Mouse (Mus musculus) embryonic facial prominence, embryonic 14.5 days (tissue): ENCODE measurements around the gene Plac1. TPM values are rescaled to one million over a fixed set of nuclear protein-coding genes. Genes with fewer than 3 reads are reported as not detected.

Experiments
- ATAC-seq: fragments of 200-750 bp; cut with Nextera tagmentation; 2 replicates; pipeline ENCODE4 v1.8.0; 2017; ENCODE audit warnings: low read depth, moderate number of reproducible peaks, moderate TSS enrichment
- DNase-seq: peaks from one replicate; pipeline ENCODE4 v3.0.0-alpha.2; 2015; ENCODE audit warnings: low spot score
- H3K27ac ChIP-seq: fragments of 300-500 bp; sonication (generic); replicated peaks from 2 replicates; pipeline ENCODE4 v1.5.1; 2014; ENCODE audit warnings: low read depth, mild to moderate bottlenecking, low read length, moderate library complexity
- H3K27me3 ChIP-seq: fragments of 300-500 bp; sonication (generic); replicated peaks from 2 replicates; pipeline ENCODE4 v1.6.1; 2014; ENCODE audit warnings: low read length; ENCODE audit not compliant: control insufficient read depth, insufficient read depth
- H3K36me3 ChIP-seq: fragments of 300-500 bp; sonication (generic); 2 replicates; pipeline ENCODE4 v1.6.1; 2014; ENCODE audit warnings: low read length, mixed read lengths; ENCODE audit not compliant: control insufficient read depth, insufficient read depth
- H3K4me1 ChIP-seq: fragments of 300-500 bp; sonication (generic); 2 replicates; pipeline ENCODE4 v1.6.1; 2014; ENCODE audit warnings: antibody characterized with exemption, low read length; ENCODE audit not compliant: control insufficient read depth, insufficient read depth
- H3K4me2 ChIP-seq: fragments of 300-500 bp; sonication (generic); 2 replicates; pipeline ENCODE4 v1.6.1; 2014; ENCODE audit warnings: low read depth, mild to moderate bottlenecking, low read length, moderate library complexity, mixed read lengths
- H3K4me3 ChIP-seq: fragments of 300-500 bp; sonication (generic); 2 replicates; pipeline ENCODE4 v1.5.1; 2014; ENCODE audit warnings: low read depth, mild to moderate bottlenecking, low read length
- H3K9ac ChIP-seq: fragments of 300-500 bp; sonication (generic); 2 replicates; pipeline ENCODE4 v1.6.1; 2014; ENCODE audit warnings: low read depth, mild to moderate bottlenecking, low read length, moderate library complexity, mixed read lengths
- H3K9me3 ChIP-seq: fragments of 300-500 bp; sonication (generic); 2 replicates; pipeline ENCODE4 v1.6.1; 2016; ENCODE audit warnings: low read length; ENCODE audit not compliant: control insufficient read depth
- WGBS: fragments of 180-500 bp; shearing (Covaris S2); extraction: QIAGEN DNeasy Blood & Tissue Kit; methylation state at CpG from one replicate; pipeline ENCODE4 v1.1.7; 2014; 5-methylcytosine and 5-hydroxymethylcytosine counted together
- polyA plus RNA-seq: library from polyadenylated mRNA; unstranded; fragments of >200 nt; fragmentation: Nextera tagmentation; extraction: Ambion mirVana; gene quantifications from 2 replicates; pipeline ENCODE4 v1.2.1, GENCODE M21; 2014

Gene Plac1
- polyA plus RNA-seq, 1 experiment from 2014 or later: 13.7 TPM

DNA sequence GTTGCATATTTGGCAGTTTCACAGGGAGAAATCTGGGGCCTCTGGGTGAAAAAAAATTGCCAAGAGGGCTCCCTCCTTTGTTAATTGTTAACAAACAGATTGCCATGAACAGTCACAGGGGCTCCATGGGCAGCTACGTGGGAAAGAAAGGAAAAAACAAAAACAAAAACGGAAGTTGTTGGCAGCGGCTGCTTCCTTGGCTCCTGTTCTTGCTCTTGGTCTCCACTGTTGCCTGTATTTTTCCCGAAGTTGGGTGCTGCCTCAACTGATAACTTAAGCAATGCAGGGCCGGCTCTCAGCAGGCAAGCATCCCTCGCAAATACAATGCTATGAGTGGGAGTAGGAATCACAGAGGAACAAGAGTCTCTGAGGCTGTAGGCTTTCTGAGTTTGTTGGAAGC lies 121.3 kb downstream of the Plac1 start:
- no peak for DNase-seq
- WGBS: 59% methylated on average over 6 of the region's 6 CpGs
- no peak overlapping the region for H3K9ac ChIP-seq

DNA sequence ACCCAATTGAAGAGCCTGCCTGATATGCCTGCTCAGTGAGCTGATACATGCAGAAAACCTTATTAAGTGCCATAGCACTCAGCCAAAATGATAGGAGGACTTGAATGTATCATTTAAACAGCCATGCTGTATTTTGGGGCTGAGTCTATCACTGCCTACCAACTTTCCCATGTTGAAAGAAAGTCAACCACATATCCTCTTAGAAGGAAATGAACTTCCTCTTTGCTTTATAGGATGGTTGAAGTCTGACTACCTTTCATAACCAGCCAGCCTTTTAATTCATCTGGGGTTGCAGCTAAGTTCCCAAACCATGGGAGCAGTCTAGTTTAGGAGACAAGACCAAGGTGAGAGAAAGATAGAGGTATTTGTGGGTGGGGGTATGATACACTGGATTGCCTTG lies 121.9 kb downstream of the Plac1 start:
- Histone ChIP-seq H3K4me1 (no peaks in the 10 kb centered on the region), H3K9ac (no peak overlapping the region), H3K4me3 (no peak overlapping the region), H3K4me2 (no peak overlapping the region), H3K27me3 (no peaks in the 10 kb centered on the region), H3K36me3 (no peaks in the 10 kb centered on the region), H3K9me3 (no peaks in the 10 kb centered on the region), H3K27ac (no peak overlapping the region)
- ATAC-seq (no peak), DNase-seq (no peak)

More for the DNA sequence above, 121.3 kb downstream of the Plac1 start:
- H3K4me2 ChIP-seq: no peak overlapping the region
- H3K4me1 ChIP-seq: no peaks in the 10 kb centered on the region
- H3K36me3 ChIP-seq: no peaks in the 10 kb centered on the region
- H3K9me3 ChIP-seq: no peaks in the 10 kb centered on the region
- no peak overlapping the region for H3K4me3 ChIP-seq
- no peak overlapping the region for H3K27ac ChIP-seq
- no peak for ATAC-seq
- no peaks in the 10 kb centered on the region for H3K27me3 ChIP-seq

DNA sequence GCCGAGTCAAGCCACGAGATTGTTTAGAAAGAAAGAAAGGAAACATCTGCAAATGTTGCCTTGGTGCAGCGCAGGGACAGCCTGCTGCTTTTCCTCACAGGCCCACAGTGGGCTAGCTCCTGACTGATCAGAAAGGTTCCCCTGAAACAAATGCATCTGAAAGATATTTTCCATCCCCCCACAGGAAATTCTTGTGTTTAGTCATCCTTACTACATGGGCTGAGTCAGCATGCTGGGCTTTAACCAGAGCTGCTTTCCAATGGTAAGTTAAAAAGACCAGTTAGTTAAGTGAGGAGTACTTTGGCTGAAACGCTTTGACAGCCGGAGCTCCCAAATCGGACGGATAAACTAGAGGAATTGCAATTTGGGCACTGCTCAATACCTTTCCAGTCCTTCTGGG lies 124.9 kb downstream of the Plac1 start:
- Histone ChIP-seq H3K9ac (no peak overlapping the region), H3K9me3 (no peaks in the 10 kb centered on the region), H3K4me1 (no peaks in the 10 kb centered on the region), H3K27ac (no peak overlapping the region), H3K27me3 (no peaks in the 10 kb centered on the region), H3K4me3 (no peak overlapping the region), H3K36me3 (no peaks in the 10 kb centered on the region), H3K4me2 (no peak overlapping the region)
- 61% methylated on average over 7 of the region's 7 CpGs for WGBS
- no peak for DNase-seq
- ATAC-seq: no peak

DNA sequence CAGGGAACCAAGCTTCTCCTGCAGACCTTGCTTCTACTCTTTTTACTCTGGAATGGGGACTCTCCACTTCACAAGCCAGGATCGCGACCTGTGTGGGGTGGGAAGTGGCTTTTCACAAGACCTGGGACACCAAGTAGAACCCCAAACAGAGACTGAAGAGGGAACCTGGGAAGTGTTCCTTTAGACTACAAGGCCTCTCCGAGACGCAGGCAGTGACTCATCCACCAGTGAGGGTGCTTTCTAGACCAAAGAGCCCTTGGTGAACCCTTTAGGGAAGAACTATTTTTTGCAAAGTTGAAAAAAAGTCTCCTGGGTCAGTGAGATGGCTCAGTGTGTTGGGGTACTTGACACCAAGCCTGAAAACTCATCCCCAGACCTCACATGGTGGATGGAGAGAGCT lies 129.8 kb downstream of the Plac1 start:
- H3K36me3 ChIP-seq: no peaks in the 10 kb centered on the region
- no peaks in the 10 kb centered on the region; the same call in 1 of the 2 replicates for H3K27me3 ChIP-seq
- H3K9me3 ChIP-seq: no peaks in the 10 kb centered on the region
- H3K9ac ChIP-seq: no peak overlapping the region
- ATAC-seq: no peak
- no peak overlapping the region for H3K4me2 ChIP-seq
- 84% methylated on average over 4 of the region's 4 CpGs for WGBS
- DNase-seq: no peak
- no peaks in the 10 kb centered on the region for H3K4me1 ChIP-seq
- no peak overlapping the region for H3K27ac ChIP-seq
- no peak overlapping the region for H3K4me3 ChIP-seq

DNA sequence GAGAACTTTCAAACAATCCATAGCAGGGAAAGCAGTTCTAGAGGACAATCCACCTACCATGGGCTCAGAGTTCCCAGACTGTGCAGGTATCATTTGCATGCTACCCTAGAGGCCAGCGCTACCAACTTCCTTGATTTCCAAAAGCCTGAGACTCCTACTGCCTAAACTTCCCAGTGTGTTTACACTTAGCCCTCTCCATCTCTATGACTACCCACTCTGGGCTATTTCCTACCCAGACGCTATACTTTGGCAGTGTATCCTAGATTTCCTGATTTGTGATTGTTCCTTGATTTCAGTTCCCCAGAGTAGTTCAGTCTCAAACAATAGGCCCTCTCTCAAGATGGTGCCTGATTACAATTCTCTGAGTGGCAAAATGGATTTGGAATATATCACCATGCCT lies 132.8 kb downstream of the Plac1 start:
- no peak for ATAC-seq
- no peak overlapping the region for H3K27ac ChIP-seq
- H3K36me3 ChIP-seq: no peaks in the 10 kb centered on the region
- H3K4me1 ChIP-seq: no peaks in the 10 kb centered on the region
- DNase-seq: no peak
- WGBS: 83% methylated on average over 2 of the region's 2 CpGs
- no peaks in the 10 kb centered on the region; the same call in 1 of the 2 replicates for H3K27me3 ChIP-seq
- no peaks in the 10 kb centered on the region for H3K9me3 ChIP-seq
- no peak overlapping the region for H3K4me2 ChIP-seq
- no peak overlapping the region for H3K4me3 ChIP-seq
- H3K9ac ChIP-seq: no peak overlapping the region

DNA sequence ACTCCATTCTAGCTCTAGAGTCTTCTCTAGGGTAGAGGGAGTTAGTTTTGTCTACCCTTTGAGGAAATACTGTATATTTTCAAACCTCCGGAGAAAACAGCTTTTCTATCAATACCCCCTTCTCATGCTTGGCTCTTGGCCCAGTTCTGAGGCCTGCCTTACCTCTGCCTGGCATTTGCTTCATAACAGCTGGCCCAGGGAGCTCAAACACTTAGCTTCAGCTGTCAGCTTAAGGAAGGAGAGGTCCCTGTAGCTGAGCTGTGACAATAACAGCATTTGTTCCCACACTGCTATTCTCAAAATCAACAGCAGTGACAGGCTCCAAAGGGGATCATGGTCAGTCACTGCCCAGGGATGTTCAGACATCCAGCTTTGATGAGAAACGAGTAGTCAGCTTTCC lies 138.7 kb downstream of the Plac1 start:
- Histone ChIP-seq H3K27ac (peak overlapping the region; percentile 58), H3K9ac (no peak overlapping the region), H3K27me3 (no peaks in the 10 kb centered on the region), H3K4me1 (peaks cover 9% of the 10 kb centered on the region; the same call in 1 of the 2 replicates), H3K4me3 (no peak overlapping the region), H3K9me3 (no peaks in the 10 kb centered on the region), H3K36me3 (no peaks in the 10 kb centered on the region), H3K4me2 (no peak overlapping the region)
- ATAC-seq: peak; percentile 76
- DNase-seq: peak; percentile 72
- WGBS: 37% methylated on average over 2 of the region's 2 CpGs

DNA sequence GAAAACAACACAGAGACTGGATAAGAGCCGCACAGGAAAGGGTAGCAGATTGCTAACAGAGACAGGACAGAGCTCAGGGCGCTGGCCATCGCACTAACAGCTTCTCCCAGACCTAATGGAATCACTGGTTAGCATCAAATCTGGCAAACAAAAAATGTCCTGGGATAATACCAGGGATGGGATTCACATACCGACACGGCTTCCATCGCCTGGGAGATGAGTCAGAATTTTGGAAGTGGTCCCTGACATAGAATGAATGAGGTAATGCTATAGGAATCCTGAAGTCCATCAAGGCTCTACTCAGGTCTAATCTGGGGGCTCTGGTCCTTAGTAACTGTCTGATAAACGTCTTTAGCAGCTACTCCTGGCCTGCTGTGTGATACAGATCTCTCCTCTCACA lies 140.0 kb downstream of the Plac1 start:
- Histone ChIP-seq H3K4me1 (peaks cover 9% of the 10 kb centered on the region; the same call in 1 of the 2 replicates), H3K9ac (no peak overlapping the region), H3K27ac (no peak overlapping the region; the same call in 1 of the 2 replicates), H3K4me3 (no peak overlapping the region), H3K27me3 (no peaks in the 10 kb centered on the region), H3K9me3 (no peaks in the 10 kb centered on the region), H3K4me2 (no peak overlapping the region), H3K36me3 (no peaks in the 10 kb centered on the region)
- DNase-seq (peak; percentile 44), ATAC-seq (peak; percentile 53; the same call in 1 of the 2 replicates)
- 59% methylated on average over 7 of the region's 7 CpGs for WGBS

DNA sequence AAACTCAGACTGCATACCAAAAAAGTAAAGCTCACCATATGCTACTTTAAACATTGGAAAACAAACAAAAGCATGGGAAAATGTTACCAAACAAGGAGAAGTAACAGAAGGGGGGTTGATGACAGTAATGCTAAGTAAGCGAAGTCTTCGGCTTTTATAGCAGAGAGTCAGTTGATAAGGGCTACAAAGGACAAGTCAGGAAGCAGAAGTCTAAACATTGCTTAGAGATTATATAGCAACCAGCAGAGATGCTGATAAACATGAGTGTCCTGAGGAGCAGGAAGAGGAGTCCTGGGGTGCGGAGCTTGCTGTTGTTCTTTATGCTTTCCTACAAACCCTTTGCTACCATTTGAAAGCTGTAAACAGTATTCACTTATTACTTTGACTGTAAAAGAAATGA lies 140.6 kb downstream of the Plac1 start:
- Histone ChIP-seq H3K9me3 (no peaks in the 10 kb centered on the region), H3K27ac (no peak overlapping the region), H3K4me1 (peaks cover 9% of the 10 kb centered on the region; the same call in 1 of the 2 replicates), H3K27me3 (no peaks in the 10 kb centered on the region), H3K9ac (no peak overlapping the region), H3K4me2 (no peak overlapping the region), H3K36me3 (no peaks in the 10 kb centered on the region), H3K4me3 (no peak overlapping the region)
- 78% methylated on average over 3 of the region's 3 CpGs for WGBS
- ATAC-seq (no peak), DNase-seq (no peak)

DNA sequence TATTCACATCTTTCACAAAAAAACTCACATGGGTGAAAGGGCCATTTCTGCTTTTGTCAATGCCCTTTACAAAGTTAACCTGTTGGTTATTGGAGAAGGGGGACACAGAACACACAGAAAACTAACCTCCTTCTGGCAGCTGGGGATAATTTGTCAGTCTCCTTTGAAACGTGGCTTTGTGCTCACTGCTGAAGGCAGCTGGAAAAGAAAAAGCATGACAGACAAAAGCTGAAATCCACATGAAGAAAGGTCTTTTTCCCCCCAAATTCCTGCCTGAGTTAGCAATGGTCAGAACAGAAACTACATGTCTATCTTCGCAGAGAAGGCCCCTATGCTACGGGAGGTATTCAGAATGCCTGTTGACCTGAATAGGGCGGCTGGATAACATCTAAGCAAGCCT lies 141.6 kb downstream of the Plac1 start:
- Histone ChIP-seq H3K36me3 (no peaks in the 10 kb centered on the region), H3K27me3 (no peaks in the 10 kb centered on the region), H3K9ac (no peak overlapping the region), H3K4me1 (peaks cover 9% of the 10 kb centered on the region; the same call in 1 of the 2 replicates), H3K4me3 (no peak overlapping the region), H3K4me2 (no peak overlapping the region), H3K27ac (peak overlapping the region; percentile 44; the same call in 1 of the 2 replicates), H3K9me3 (no peaks in the 10 kb centered on the region)
- WGBS: 55% methylated on average over 4 of the region's 4 CpGs
- no peak for ATAC-seq
- DNase-seq: no peak
